Mouse (Mus musculus) kidney, embryonic 16.5 days (tissue): ENCODE measurements around the gene Prtg. TPM values are rescaled to one million over a fixed set of nuclear protein-coding genes. Genes with fewer than 3 reads are reported as not detected.

ENCODE experiments used
- ATAC-seq: fragments of 200-750 bp; cut with Nextera tagmentation; 2 replicates; pipeline ENCODE4 v1.8.0; 2017; ENCODE audit warnings: moderate TSS enrichment; ENCODE audit not compliant: low FRiP score, low TSS enrichment
- H3K27ac ChIP-seq: fragments of 300-500 bp; sonication (generic); 2 replicates; pipeline ENCODE4 v1.5.1; 2014; ENCODE audit warnings: low read length
- H3K27me3 ChIP-seq: fragments of 300-500 bp; sonication (generic); 2 replicates; pipeline ENCODE4 v1.6.1; 2014; ENCODE audit warnings: low read length, control low read depth, mixed read lengths; ENCODE audit not compliant: insufficient read depth
- H3K36me3 ChIP-seq: fragments of 300-500 bp; sonication (generic); 2 replicates; pipeline ENCODE4 v1.6.1; 2014; ENCODE audit warnings: low read length, control low read depth, mixed read lengths; ENCODE audit not compliant: insufficient read depth
- H3K4me1 ChIP-seq: fragments of 300-500 bp; sonication (generic); 2 replicates; pipeline ENCODE4 v1.6.1; 2014; ENCODE audit warnings: low read length, control low read depth, mixed read lengths; ENCODE audit not compliant: insufficient read depth
- H3K4me2 ChIP-seq: fragments of 300-500 bp; sonication (generic); replicated peaks from 2 replicates; pipeline ENCODE4 v1.6.1; 2014; ENCODE audit warnings: low read depth, low read length
- H3K4me3 ChIP-seq: fragments of 300-500 bp; sonication (generic); 2 replicates; pipeline ENCODE4 v1.5.1; 2014; ENCODE audit warnings: mild to moderate bottlenecking, low read length
- H3K9ac ChIP-seq: fragments of 300-500 bp; sonication (generic); replicated peaks from 2 replicates; pipeline ENCODE4 v1.6.1; 2014; ENCODE audit warnings: low read length
- H3K9me3 ChIP-seq: fragments of 300-500 bp; sonication (generic); 2 replicates; pipeline ENCODE4 v1.6.1; 2016; ENCODE audit warnings: low read length, control low read depth
- WGBS: fragments of 180-500 bp; shearing (Covaris S2); extraction: QIAGEN DNeasy Blood & Tissue Kit; methylation state at CpG from one replicate; pipeline ENCODE4 v1.1.7; 2014; 5-methylcytosine and 5-hydroxymethylcytosine counted together
- polyA plus RNA-seq: library from polyadenylated mRNA; unstranded; fragments of >200 nt; fragmentation: Nextera tagmentation; extraction: Ambion mirVana; gene quantifications from 2 replicates; pipeline ENCODE4 v1.2.1, GENCODE M21; 2015

Gene Prtg
- polyA plus RNA-seq, 1 experiment from 2014 or later = 1.8 TPM

GRCm38 (mm10) chr9:72947010-72947409 is 140.3 kb downstream of the Prtg start:
- Histone ChIP-seq H3K4me2 (no peak overlapping the region), H3K4me3 (no peak overlapping the region), H3K27ac (no peak overlapping the region), H3K36me3 (peaks cover 26% of the 10 kb centered on the region), H3K9me3 (peaks cover 7% of the 10 kb centered on the region; the same call in 1 of the 2 replicates), H3K9ac (no peak overlapping the region), H3K4me1 (no peaks in the 10 kb centered on the region), H3K27me3 (no peaks in the 10 kb centered on the region)
- WGBS = 100% methylated on average over 1 of the region's 1 CpGs
- ATAC-seq = no peak

- Histone ChIP-seq H3K27ac (no peak overlapping the region), H3K9ac (no peak overlapping the region), H3K27me3 (no peaks in the 10 kb centered on the region), H3K9me3 (peaks cover 7% of the 10 kb centered on the region; the same call in 1 of the 2 replicates), H3K36me3 (peaks cover 24% of the 10 kb centered on the region), H3K4me1 (no peaks in the 10 kb centered on the region), H3K4me3 (no peak overlapping the region), H3K4me2 (no peak overlapping the region)
- 47% methylated on average over 7 of the region's 7 CpGs for WGBS
- ATAC-seq = no peak
Measured at GRCm38 (mm10) chr9:72949572-72949971, 142.9 kb downstream of the Prtg start.

GRCm38 (mm10) chr9:72954746-72955145 is 148.1 kb downstream of the Prtg start:
- Histone ChIP-seq H3K9me3 (no peaks in the 10 kb centered on the region), H3K27ac (no peak overlapping the region), H3K4me3 (no peak overlapping the region), H3K4me2 (no peak overlapping the region), H3K27me3 (no peaks in the 10 kb centered on the region), H3K36me3 (no peaks in the 10 kb centered on the region), H3K9ac (no peak overlapping the region), H3K4me1 (peaks cover 6% of the 10 kb centered on the region)
- no peak for ATAC-seq
- WGBS = 48% methylated on average over 2 of the region's 2 CpGs

- WGBS = 12% methylated on average over 1 of the region's 1 CpGs
- H3K27me3 ChIP-seq = no peaks in the 10 kb centered on the region
- H3K4me2 ChIP-seq = no peak overlapping the region
- H3K4me1 ChIP-seq = peaks cover 6% of the 10 kb centered on the region
- ATAC-seq = no peak
- H3K9me3 ChIP-seq = no peaks in the 10 kb centered on the region
- no peak overlapping the region for H3K9ac ChIP-seq
- no peak overlapping the region for H3K4me3 ChIP-seq
- no peak overlapping the region for H3K27ac ChIP-seq
- H3K36me3 ChIP-seq = no peaks in the 10 kb centered on the region
Measured at GRCm38 (mm10) chr9:72955546-72955945, 148.9 kb downstream of the Prtg start.

- no peaks in the 10 kb centered on the region for H3K27me3 ChIP-seq
- H3K4me2 ChIP-seq = peak within 1 kb of the TSS; percentile 53
- H3K9ac ChIP-seq = peak within 1 kb of the TSS; percentile 72
- under 1% methylated on average over 43 of the region's 43 CpGs for WGBS
- peak; percentile 92 for ATAC-seq
- peaks cover 6% of the 10 kb centered on the region for H3K4me1 ChIP-seq
- H3K36me3 ChIP-seq = no peaks in the 10 kb centered on the region
- peak within 1 kb of the TSS; percentile 36 for H3K27ac ChIP-seq
- no peaks in the 10 kb centered on the region for H3K9me3 ChIP-seq
- H3K4me3 ChIP-seq = peak within 1 kb of the TSS; percentile 86
Measured at GRCm38 (mm10) chr9:72958521-72959450, 152.1 kb downstream of the Prtg start, which contains the start of the genes Dyx1c1 and Gm44503. TSS of gene Dyx1c1 (plus strand) at chr9:72958785. TSS of gene Gm44503 (plus strand) at chr9:72958852.

- Histone ChIP-seq H3K4me1 (peaks cover 6% of the 10 kb centered on the region), H3K9ac (0 out of 2 replicates have a peak overlapping the region, but pooled peaks have one; percentile 26), H3K27ac (no peak overlapping the region; the same call in 1 of the 2 replicates), H3K27me3 (no peaks in the 10 kb centered on the region), H3K4me2 (no peak overlapping the region), H3K4me3 (no peak overlapping the region), H3K9me3 (no peaks in the 10 kb centered on the region), H3K36me3 (no peaks in the 10 kb centered on the region)
- WGBS = 69% methylated on average over 8 of the region's 8 CpGs
- ATAC-seq = peak; percentile 24; the same call in 1 of the 2 replicates
Measured at GRCm38 (mm10) chr9:72961346-72961745, 154.7 kb downstream of the Prtg start.

GRCm38 (mm10) chr9:72961959-72962358 is 155.3 kb downstream of the Prtg start:
- no peak overlapping the region for H3K9ac ChIP-seq
- no peak for ATAC-seq
- no peaks in the 10 kb centered on the region for H3K9me3 ChIP-seq
- H3K4me1 ChIP-seq = peaks cover 6% of the 10 kb centered on the region
- no peaks in the 10 kb centered on the region for H3K27me3 ChIP-seq
- no peak overlapping the region for H3K4me3 ChIP-seq
- WGBS = 74% methylated on average over 15 of the region's 15 CpGs
- no peak overlapping the region for H3K4me2 ChIP-seq
- H3K36me3 ChIP-seq = no peaks in the 10 kb centered on the region
- no peak overlapping the region; the same call in 1 of the 2 replicates for H3K27ac ChIP-seq

Other genes with a start within 250 kb of the Prtg start
- 652 and 684 TPM in 2 replicates for gene Nedd4, start 144.5 kb upstream of the Prtg start, polyA plus RNA-seq
- 4.3 and 5.2 TPM in 2 replicates for gene Pygo1, start 118.8 kb downstream of the Prtg start, polyA plus RNA-seq
- 1.9 and 2.4 TPM in 2 replicates for gene Dyx1c1, start 151.9 kb downstream of the Prtg start, polyA plus RNA-seq
- not detected in 2 replicates for gene Gm44503, start 152.0 kb downstream of the Prtg start, polyA plus RNA-seq
- 19.5 and 23.7 TPM in 2 replicates for gene Ccpg1os, start 178.5 kb downstream of the Prtg start, polyA plus RNA-seq
- 45.9 and 47.5 TPM in 2 replicates for gene Ccpg1, start 178.6 kb downstream of the Prtg start, polyA plus RNA-seq
- gene Pigb, start 233.5 kb downstream of the Prtg start, polyA plus RNA-seq = 15.4 and 19.9 TPM in 2 replicates
- gene Rab27a, start 238.0 kb downstream of the Prtg start, polyA plus RNA-seq = 6.0 and 6.6 TPM in 2 replicates